Mouse (Mus musculus) embryonic fibroblast, embryonic 13.5 days (primary cell): ENCODE data around the gene Galntl6. TPM values are rescaled to one million over a fixed set of nuclear protein-coding genes. Genes with fewer than 3 reads are reported as not detected.

Source experiments
- H3K27ac ChIP-seq: 2 replicates; pipeline ENCODE4 v1.5.1; 2012; ENCODE audit warnings: low read length, control low read depth, inconsistent platforms; ENCODE audit not compliant: insufficient read depth
- H3K4me1 ChIP-seq: 2 replicates; pipeline ENCODE4 v1.6.1; 2011; ENCODE audit warnings: low read length; ENCODE audit not compliant: control insufficient read depth, insufficient read depth
- H3K4me3 ChIP-seq: 2 replicates; pipeline ENCODE4 v1.5.1; 2011; ENCODE audit warnings: mild to moderate bottlenecking, control low read depth, low read length; ENCODE audit not compliant: insufficient read depth
- CTCF ChIP-seq: IDR thresholded peaks from 2 replicates; pipeline ENCODE4 v1.5.1; 2011; ENCODE audit warnings: mild to moderate bottlenecking, control low read depth, low read length, moderate library complexity, borderline replicate concordance; ENCODE audit not compliant: insufficient read depth
- POLR2A ChIP-seq: IDR thresholded peaks from 2 replicates; pipeline ENCODE4 v1.6.1; 2011; ENCODE audit warnings: low read depth, mild to moderate bottlenecking, control low read depth, low read length, moderate library complexity
- polyA plus RNA-seq: library from polyadenylated mRNA; stranded (reverse); fragments of >200 nt; gene quantifications from 2 replicates; pipeline ENCODE4 v1.2.4, GENCODE M21; 2011; ENCODE audit warnings: low read depth; ENCODE audit not compliant: missing spikeins, insufficient read length

Galntl6 gene
- polyA plus RNA-seq, 1 experiment = not detected

DNA sequence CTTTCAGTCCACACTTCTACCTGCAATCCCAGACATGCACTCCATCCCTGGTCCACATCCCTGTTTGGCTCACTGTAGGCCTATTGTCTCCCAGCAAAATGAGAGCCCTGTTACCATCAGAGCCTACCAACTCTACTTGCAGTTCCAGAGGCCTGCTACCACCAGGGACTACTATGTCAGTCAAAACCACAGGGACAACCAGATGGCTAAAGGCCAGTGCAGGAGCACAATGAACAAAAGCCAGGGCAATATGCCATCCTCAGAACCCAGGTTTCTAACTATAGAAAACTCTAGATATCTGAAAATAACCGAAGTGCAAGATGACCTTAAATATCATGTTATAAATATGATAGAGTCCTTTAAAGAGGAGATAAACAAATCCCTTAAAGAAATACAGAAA, 683.7 kb downstream of the Galntl6 start:
- H3K4me3 ChIP-seq = no peak overlapping the region
- TF ChIP-seq POLR2A = no peak
- TF ChIP-seq CTCF = no peak
- H3K27ac ChIP-seq = no peak overlapping the region
- no peaks in the 10 kb centered on the region for H3K4me1 ChIP-seq

DNA sequence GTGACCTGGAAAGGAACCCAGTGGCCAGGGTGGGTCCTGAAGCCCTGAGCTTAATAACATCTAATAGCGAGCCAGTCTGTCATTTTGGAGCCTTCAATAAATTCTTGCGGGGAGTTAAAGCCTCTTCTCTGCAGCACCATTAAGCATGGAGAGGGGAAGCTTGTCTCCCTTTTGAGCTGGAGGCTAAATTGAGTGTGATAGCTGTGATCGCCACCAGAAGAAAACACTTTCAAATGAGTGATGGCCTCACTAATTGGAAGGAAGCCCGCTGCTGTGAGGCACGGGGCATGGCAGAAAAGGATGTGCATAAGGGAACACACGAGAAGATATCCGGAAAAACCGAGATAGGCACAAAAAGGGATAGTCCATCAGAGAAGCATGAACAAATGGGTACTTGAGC, 694.6 kb downstream of the Galntl6 start:
- TF ChIP-seq CTCF (no peak), POLR2A (no peak)
- H3K27ac ChIP-seq = no peak overlapping the region

DNA sequence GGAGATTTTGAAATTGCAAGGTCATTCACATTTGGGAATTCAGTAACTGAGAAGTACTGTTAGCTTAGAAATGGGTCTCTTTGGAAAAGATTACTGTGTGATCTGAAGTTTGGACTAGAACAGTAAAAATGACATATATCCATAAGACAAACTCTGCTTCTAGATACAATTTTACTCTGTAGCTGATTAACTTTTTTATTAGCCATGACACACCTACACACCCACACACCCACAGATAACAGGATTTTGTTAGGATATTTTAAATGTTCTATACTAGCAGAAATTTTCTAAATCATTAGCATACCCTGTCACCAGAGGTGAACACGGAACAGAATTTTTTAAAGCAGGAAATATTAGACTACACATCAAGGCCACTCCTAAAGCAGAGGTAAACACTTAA, 722.7 kb downstream of the Galntl6 start:
- no peak overlapping the region for H3K27ac ChIP-seq

More for the DNA sequence above, 694.6 kb downstream of the Galntl6 start:
- no peaks in the 10 kb centered on the region for H3K4me1 ChIP-seq
- H3K4me3 ChIP-seq = no peak overlapping the region

DNA sequence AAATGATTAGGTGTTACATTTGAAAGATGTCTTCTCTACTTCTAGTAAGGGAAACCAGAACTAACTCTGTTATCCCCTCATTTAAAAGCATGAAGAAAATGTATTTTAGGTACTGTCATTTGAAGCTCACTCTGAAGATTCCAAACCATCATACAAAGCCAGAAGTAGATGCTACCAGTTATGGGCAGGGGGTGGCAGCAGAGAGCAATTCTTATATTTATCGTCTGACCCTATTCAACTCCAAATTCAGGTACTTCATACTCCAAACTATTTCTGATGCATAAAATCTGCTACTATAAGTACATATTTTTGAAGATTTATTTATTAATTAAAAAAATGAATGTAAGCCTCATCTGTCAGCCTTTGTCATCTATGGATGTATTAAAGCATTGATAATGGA, 765.5 kb downstream of the Galntl6 start:
- TF ChIP-seq POLR2A (no peak), CTCF (no peak)
- Histone ChIP-seq H3K4me3 (no peak overlapping the region), H3K4me1 (no peaks in the 10 kb centered on the region), H3K27ac (no peak overlapping the region)

More for the DNA sequence above, 722.7 kb downstream of the Galntl6 start:
- no peak for TF ChIP-seq CTCF
- no peak for TF ChIP-seq POLR2A
- Histone ChIP-seq H3K4me1 (no peaks in the 10 kb centered on the region), H3K4me3 (no peak overlapping the region)

DNA sequence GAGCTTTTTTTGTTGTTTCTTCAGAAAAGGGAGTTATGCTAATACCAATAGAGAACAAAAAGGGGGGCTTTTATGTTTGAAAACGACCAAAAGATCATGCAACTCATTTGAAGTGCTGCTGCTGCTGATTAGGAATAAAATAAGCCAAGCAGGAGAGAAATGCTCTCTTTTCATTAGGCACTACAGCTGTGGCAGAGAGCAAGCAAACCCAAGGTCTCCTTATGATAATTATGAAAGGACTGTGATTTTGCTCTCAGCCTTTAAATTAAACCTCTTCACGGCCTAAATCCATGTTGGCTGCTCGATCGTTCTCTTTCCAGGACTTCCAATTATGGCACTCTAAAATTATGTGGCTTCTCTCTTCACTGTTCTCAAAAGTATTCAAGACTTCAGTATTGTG, 825.7 kb downstream of the Galntl6 start:
- H3K4me1 ChIP-seq = no peaks in the 10 kb centered on the region
- TF ChIP-seq POLR2A (no peak), CTCF (no peak)
- no peak overlapping the region for H3K27ac ChIP-seq
- no peak overlapping the region for H3K4me3 ChIP-seq

DNA sequence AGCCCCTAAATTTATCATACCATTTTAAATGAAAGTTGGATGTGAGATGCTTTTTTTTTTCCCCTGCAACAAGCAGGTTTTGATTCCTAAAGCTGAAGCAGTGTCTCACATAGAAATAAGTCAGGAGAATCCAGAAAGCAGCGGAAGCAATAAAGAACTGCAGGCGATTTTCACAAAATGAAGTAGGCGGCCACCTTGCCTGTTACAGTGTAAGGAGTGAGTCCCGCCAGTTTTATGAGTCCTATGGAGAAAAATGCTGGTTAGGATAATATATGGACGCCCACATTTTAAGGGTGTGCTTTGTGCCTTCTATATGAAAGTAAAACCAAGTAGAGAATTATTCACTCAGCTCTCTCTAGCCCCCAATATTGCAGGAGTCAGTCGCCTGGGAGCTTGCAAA, 827.5 kb downstream of the Galntl6 start:
- Histone ChIP-seq H3K27ac (no peak overlapping the region), H3K4me3 (no peak overlapping the region), H3K4me1 (no peaks in the 10 kb centered on the region)
- no peak for TF ChIP-seq POLR2A
- TF ChIP-seq CTCF = no peak

DNA sequence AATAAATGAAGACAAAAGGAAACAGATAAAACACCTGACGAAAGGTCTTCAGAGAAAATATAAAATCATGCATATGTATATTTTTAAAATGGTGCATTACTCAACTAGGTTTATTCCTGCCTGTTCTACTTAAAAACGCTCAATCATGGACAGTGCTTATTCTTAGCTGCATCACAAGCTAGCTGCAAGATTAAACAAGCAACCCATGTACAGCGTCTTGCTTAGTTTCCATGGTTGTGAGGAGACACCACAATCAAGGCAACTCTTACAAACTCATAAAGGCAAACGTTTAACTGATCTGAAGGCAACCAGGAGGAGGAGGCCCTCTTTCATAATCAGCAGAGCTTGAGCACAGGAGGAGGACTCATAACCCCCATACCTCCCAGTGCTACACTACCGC, 830.7 kb downstream of the Galntl6 start:
- Histone ChIP-seq H3K27ac (no peak overlapping the region), H3K4me1 (no peaks in the 10 kb centered on the region), H3K4me3 (no peak overlapping the region)
- no peak for TF ChIP-seq CTCF
- TF ChIP-seq POLR2A = no peak

DNA sequence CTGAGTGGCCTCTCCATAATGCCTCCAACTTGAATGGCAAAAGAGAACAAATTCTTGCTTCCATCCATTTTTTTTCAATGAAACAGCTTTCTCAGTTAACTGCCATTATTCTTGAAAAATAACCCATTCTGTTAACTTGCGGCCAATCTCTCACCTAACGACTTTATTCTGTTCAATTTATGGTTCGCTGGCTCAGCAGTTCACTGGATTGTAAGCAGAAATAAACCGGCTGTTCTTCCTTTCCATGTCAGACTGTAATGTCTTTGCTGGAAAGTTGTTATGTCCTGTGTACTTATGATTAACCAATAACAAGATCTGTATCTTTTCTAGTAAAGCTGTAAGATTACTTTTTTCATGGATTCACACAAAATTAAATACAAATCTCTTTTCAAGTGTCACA, 837.8 kb downstream of the Galntl6 start:
- H3K27ac ChIP-seq = no peak overlapping the region
- TF ChIP-seq POLR2A = no peak
- no peak for TF ChIP-seq CTCF
- no peak overlapping the region for H3K4me3 ChIP-seq
- H3K4me1 ChIP-seq = no peaks in the 10 kb centered on the region

DNA sequence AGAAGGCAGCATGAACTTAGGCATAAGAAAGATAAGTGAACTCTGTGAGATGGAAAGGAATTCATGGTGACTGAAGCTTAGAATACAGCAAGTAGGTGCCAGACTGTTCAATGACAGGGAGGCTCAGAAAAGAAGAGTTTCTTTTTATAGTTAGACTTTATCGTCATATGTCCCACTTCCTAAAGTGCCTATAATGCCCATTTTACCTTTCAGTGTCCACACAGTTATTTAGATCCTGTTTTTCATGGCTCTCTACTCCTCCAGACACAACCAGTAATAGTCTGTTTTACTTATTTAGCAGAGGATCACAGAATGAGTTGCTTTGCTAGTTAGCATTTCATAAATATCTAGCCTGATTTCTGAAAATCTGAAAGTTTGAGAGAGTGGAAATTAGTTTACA, 838.7 kb downstream of the Galntl6 start:
- Histone ChIP-seq H3K4me1 (no peaks in the 10 kb centered on the region), H3K27ac (no peak overlapping the region), H3K4me3 (no peak overlapping the region)
- TF ChIP-seq POLR2A (no peak), CTCF (no peak)

DNA sequence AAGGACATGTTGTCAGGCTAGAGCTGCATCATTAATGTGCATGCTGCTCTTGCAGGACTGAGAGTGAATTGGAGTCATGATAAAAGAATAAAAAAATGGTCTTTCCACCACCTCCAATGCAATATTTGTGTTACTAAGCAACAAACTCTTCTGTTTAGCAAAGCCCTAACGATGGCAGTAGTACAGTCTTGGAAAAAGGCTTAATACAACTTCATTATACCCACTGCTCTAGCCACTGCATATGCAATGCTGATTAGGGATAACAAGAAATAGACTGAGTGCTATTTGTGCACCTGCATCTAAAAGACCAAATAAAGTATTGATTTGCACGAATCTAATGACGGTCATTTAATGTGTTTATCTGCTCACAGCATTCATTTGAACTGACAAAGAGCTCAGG, 880.2 kb downstream of the Galntl6 start:
- H3K4me3 ChIP-seq = no peak overlapping the region
- H3K4me1 ChIP-seq = no peaks in the 10 kb centered on the region
- TF ChIP-seq POLR2A = no peak
- no peak for TF ChIP-seq CTCF
- no peak overlapping the region for H3K27ac ChIP-seq

DNA sequence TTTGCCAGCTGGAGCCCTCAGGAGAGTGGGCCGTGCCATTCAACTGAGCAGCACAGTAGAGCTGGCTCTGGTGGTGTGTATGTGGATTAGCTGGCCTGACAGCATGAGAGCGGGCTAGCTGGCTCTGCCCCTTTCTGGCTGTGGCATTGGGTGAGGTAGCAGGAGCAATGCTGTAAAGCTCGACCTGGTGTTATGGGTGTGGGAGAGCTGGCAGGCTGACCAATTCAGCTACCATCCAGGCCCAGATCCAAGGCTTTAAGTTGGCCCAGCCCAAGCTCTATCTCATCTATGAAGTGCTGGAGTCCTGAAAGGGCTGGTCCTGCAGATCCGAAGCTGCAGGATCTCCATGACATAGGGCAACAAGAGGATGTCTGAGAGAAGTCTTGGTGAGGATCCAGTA, 886.9 kb downstream of the Galntl6 start:
- no peak overlapping the region for H3K27ac ChIP-seq
- TF ChIP-seq CTCF = no peak
- no peak for TF ChIP-seq POLR2A
- H3K4me1 ChIP-seq = no peaks in the 10 kb centered on the region
- no peak overlapping the region for H3K4me3 ChIP-seq
